Mouse (Mus musculus): ENCODE data around the gene Olfr809. TPM values are rescaled to one million over a fixed set of nuclear protein-coding genes. Genes with fewer than 3 reads are reported as not detected.

Olfr809 gene
- polyA plus RNA-seq, 1 experiment from 2014 or later: not detected

Small RNA genes within 50 kb of the gene (microRNA-seq; reads per million reads assigned to microRNA genes)
- gene Gm24485 (ENCODE audit: borderline number of aligned reads): not detected

Other genes with a start within 250 kb of the Olfr809 start
- not detected in 2 replicates for gene Olfr792, start 235.5 kb upstream of the Olfr809 start, polyA plus RNA-seq (2014; fragmentation: Nextera tagmentation; extraction: Ambion mirVana)
- gene Olfr794, start 207.0 kb upstream of the Olfr809 start, polyA plus RNA-seq (2014; fragmentation: Nextera tagmentation; extraction: Ambion mirVana): not detected in 2 replicates
- gene Olfr796, start 162.1 kb upstream of the Olfr809 start, polyA plus RNA-seq (2014; fragmentation: Nextera tagmentation; extraction: Ambion mirVana): not detected in 2 replicates
- gene Olfr798, start 146.7 kb upstream of the Olfr809 start, polyA plus RNA-seq (2014; fragmentation: Nextera tagmentation; extraction: Ambion mirVana): not detected in 2 replicates
- not detected in 2 replicates for gene Olfr799, start 137.2 kb upstream of the Olfr809 start, polyA plus RNA-seq (2014; fragmentation: Nextera tagmentation; extraction: Ambion mirVana)
- gene Olfr800, start 116.9 kb upstream of the Olfr809 start, polyA plus RNA-seq (2014; fragmentation: Nextera tagmentation; extraction: Ambion mirVana): not detected in 2 replicates
- gene Olfr801, start 100.8 kb upstream of the Olfr809 start, polyA plus RNA-seq (2014; fragmentation: Nextera tagmentation; extraction: Ambion mirVana): not detected in 2 replicates
- not detected in 2 replicates for gene Olfr802, start 86.5 kb upstream of the Olfr809 start, polyA plus RNA-seq (2014; fragmentation: Nextera tagmentation; extraction: Ambion mirVana)
- gene Olfr803, start 80.4 kb upstream of the Olfr809 start, polyA plus RNA-seq (2014; fragmentation: Nextera tagmentation; extraction: Ambion mirVana): not detected in 2 replicates
- gene Olfr804, start 71.4 kb upstream of the Olfr809 start, polyA plus RNA-seq (2014; fragmentation: Nextera tagmentation; extraction: Ambion mirVana): not detected in 2 replicates
- gene Olfr805, start 45.3 kb upstream of the Olfr809 start, polyA plus RNA-seq (2014; fragmentation: Nextera tagmentation; extraction: Ambion mirVana): not detected in 2 replicates
- gene Olfr806, start 32.7 kb upstream of the Olfr809 start, polyA plus RNA-seq (2014; fragmentation: Nextera tagmentation; extraction: Ambion mirVana): not detected in 2 replicates
- gene Olfr807, start 16.8 kb upstream of the Olfr809 start, polyA plus RNA-seq (2014; fragmentation: Nextera tagmentation; extraction: Ambion mirVana): not detected in 2 replicates
- gene Olfr808, start 9.2 kb upstream of the Olfr809 start, polyA plus RNA-seq (2014; fragmentation: Nextera tagmentation; extraction: Ambion mirVana): not detected in 2 replicates
- 0.07 and 0.22 TPM in 2 replicates for gene Olfr810, start 20.3 kb downstream of the Olfr809 start, polyA plus RNA-seq (2014; fragmentation: Nextera tagmentation; extraction: Ambion mirVana)
- gene Olfr811, start 29.8 kb downstream of the Olfr809 start, polyA plus RNA-seq (2014; fragmentation: Nextera tagmentation; extraction: Ambion mirVana): not detected in 2 replicates
- 0.16 and 0.21 TPM in 2 replicates for gene Olfr812, start 71.5 kb downstream of the Olfr809 start, polyA plus RNA-seq (2014; fragmentation: Nextera tagmentation; extraction: Ambion mirVana)
- gene Olfr813, start 80.7 kb downstream of the Olfr809 start, polyA plus RNA-seq (2014; fragmentation: Nextera tagmentation; extraction: Ambion mirVana): not detected in 2 replicates
- gene Olfr814, start 105.2 kb downstream of the Olfr809 start, polyA plus RNA-seq (2014; fragmentation: Nextera tagmentation; extraction: Ambion mirVana): not detected in 2 replicates
- not detected in 2 replicates for gene Olfr815, start 131.2 kb downstream of the Olfr809 start, polyA plus RNA-seq (2014; fragmentation: Nextera tagmentation; extraction: Ambion mirVana)
- 0.09 and 0.11 TPM in 2 replicates for gene Olfr816, start 141.0 kb downstream of the Olfr809 start, polyA plus RNA-seq (2014; fragmentation: Nextera tagmentation; extraction: Ambion mirVana)
- not detected in 2 replicates for gene Olfr818, start 174.5 kb downstream of the Olfr809 start, polyA plus RNA-seq (2014; fragmentation: Nextera tagmentation; extraction: Ambion mirVana)
- not detected in 2 replicates for gene Olfr819, start 192.6 kb downstream of the Olfr809 start, polyA plus RNA-seq (2014; fragmentation: Nextera tagmentation; extraction: Ambion mirVana)
- not detected in 2 replicates for gene Olfr247, start 201.5 kb downstream of the Olfr809 start, polyA plus RNA-seq (2014; fragmentation: Nextera tagmentation; extraction: Ambion mirVana)
- not detected in 2 replicates for gene Gm10310, start 210.4 kb downstream of the Olfr809 start, polyA plus RNA-seq (2014; fragmentation: Nextera tagmentation; extraction: Ambion mirVana)
- gene Olfr820, start 238.0 kb downstream of the Olfr809 start, polyA plus RNA-seq (2014; fragmentation: Nextera tagmentation; extraction: Ambion mirVana): 0.12 and 0.33 TPM in 2 replicates